Mouse (Mus musculus): ENCODE data around the gene Cd8a.

DNA sequence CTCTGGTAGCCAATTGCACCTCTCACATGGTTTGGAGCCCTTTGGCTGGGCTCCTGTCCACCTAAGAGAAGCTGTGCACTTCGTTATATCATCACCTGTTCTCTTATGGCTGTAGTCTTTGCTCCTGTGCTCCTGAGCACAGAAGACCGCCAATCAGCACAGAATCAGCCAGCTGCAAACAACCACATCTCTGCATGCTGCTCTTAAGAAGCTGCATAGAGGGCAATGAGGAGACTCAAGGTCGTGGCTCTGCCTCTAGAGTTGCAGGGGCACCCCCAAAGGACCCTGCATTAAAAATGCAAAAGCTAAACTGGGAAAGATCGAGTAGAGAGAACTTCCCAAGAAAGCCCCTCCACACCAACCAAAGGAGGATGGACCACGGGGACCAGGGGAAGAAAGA lies 12.5 kb upstream of the Cd8a start:
- TF ChIP-seq CTCF (IDR thresholded peaks at IDR 0.05; ENCODE audit: extremely low read depth, insufficient read depth, low read length) (no peak), POLR2A (IDR thresholded peaks at IDR 0.05; ENCODE audit: extremely low read depth, insufficient read depth, low read length) (no peak)

Data from cortical plate, adult 2 months (tissue).